Mouse (Mus musculus): ENCODE measurements around the gene Vstm4. TPM values are rescaled to one million over a fixed set of nuclear protein-coding genes. Genes with fewer than 3 reads are reported as not detected.

Vstm4 gene
- total and polyA plus RNA-seq, 2 experiments from 2014 or later, result 8.2 to 8.9 TPM

GRCm38 (mm10) chr14:32835181-32835580 is 21.4 kb upstream of the Vstm4 start:
- Histone ChIP-seq H3K4me3 (ENCODE audit: low read depth, low read length) (no peak overlapping the region), H3K9ac (no peak overlapping the region), H3K27me3 (ENCODE audit: insufficient read depth, low read length) (no peaks in the 10 kb centered on the region), H3K4me2 (ENCODE audit: low read depth) (no peak overlapping the region), H3K9me3 (ENCODE audit: low read length) (no peaks in the 10 kb centered on the region), H3K36me3 (ENCODE audit: insufficient read depth) (no peaks in the 10 kb centered on the region), H3K4me1 (ENCODE audit: insufficient read depth) (no peaks in the 10 kb centered on the region), H3K27ac (ENCODE audit: low read depth, low read length) (no peak overlapping the region)
- WGBS, result 89% methylated on average over 14 of the region's 14 CpGs
- no peak for TF ChIP-seq CTCF (IDR thresholded peaks at IDR 0.05; ENCODE audit: low read depth)
- ATAC-seq, result no peak
- DNase-seq, result no peak

- H3K9me3 ChIP-seq (ENCODE audit: low read length), result no peaks in the 10 kb centered on the region
- no peak for ATAC-seq
- DNase-seq, result no peak
- H3K36me3 ChIP-seq (ENCODE audit: insufficient read depth), result no peaks in the 10 kb centered on the region
- H3K9ac ChIP-seq, result no peak overlapping the region
- no peak overlapping the region for H3K27ac ChIP-seq (ENCODE audit: low read depth, low read length)
- WGBS, result 82% methylated on average over 14 of the region's 14 CpGs
- H3K27me3 ChIP-seq (ENCODE audit: insufficient read depth, low read length), result no peaks in the 10 kb centered on the region
- H3K4me1 ChIP-seq (ENCODE audit: insufficient read depth), result no peaks in the 10 kb centered on the region
- H3K4me3 ChIP-seq (ENCODE audit: low read depth, low read length), result no peak overlapping the region
- H3K4me2 ChIP-seq (ENCODE audit: low read depth), result no peak overlapping the region
- no peak for TF ChIP-seq CTCF (IDR thresholded peaks at IDR 0.05; ENCODE audit: low read depth)
These were observed 21.0 kb upstream of the Vstm4 start for GRCm38 (mm10) chr14:32835596-32835995.

- Histone ChIP-seq H3K27ac (ENCODE audit: low read depth, low read length) (no peak overlapping the region), H3K27me3 (ENCODE audit: insufficient read depth, low read length) (no peaks in the 10 kb centered on the region), H3K9ac (no peak overlapping the region), H3K36me3 (ENCODE audit: insufficient read depth) (no peaks in the 10 kb centered on the region), H3K4me3 (ENCODE audit: low read depth, low read length) (no peak overlapping the region), H3K4me2 (ENCODE audit: low read depth) (no peak overlapping the region), H3K9me3 (ENCODE audit: low read length) (no peaks in the 10 kb centered on the region), H3K4me1 (ENCODE audit: insufficient read depth) (no peaks in the 10 kb centered on the region)
- ATAC-seq (no peak), DNase-seq (no peak)
- no peak for TF ChIP-seq CTCF (IDR thresholded peaks at IDR 0.05; ENCODE audit: low read depth)
- WGBS, result 92% methylated on average over 11 of the region's 11 CpGs
These were observed 20.4 kb upstream of the Vstm4 start for GRCm38 (mm10) chr14:32836191-32836590.

- Histone ChIP-seq H3K4me3 (ENCODE audit: low read depth, low read length) (no peak overlapping the region), H3K9ac (no peak overlapping the region), H3K36me3 (ENCODE audit: insufficient read depth) (no peaks in the 10 kb centered on the region), H3K9me3 (ENCODE audit: low read length) (no peaks in the 10 kb centered on the region), H3K4me2 (ENCODE audit: low read depth) (no peak overlapping the region), H3K27me3 (ENCODE audit: insufficient read depth, low read length) (no peaks in the 10 kb centered on the region), H3K4me1 (ENCODE audit: insufficient read depth) (no peaks in the 10 kb centered on the region), H3K27ac (ENCODE audit: low read depth, low read length) (no peak overlapping the region)
- no peak for TF ChIP-seq CTCF (IDR thresholded peaks at IDR 0.05; ENCODE audit: low read depth)
- ATAC-seq, result no peak
- peak; percentile 16 for DNase-seq
These were observed 14.5 kb upstream of the Vstm4 start for GRCm38 (mm10) chr14:32842052-32842451.

GRCm38 (mm10) chr14:32854059-32854458 is 2.5 kb upstream of the Vstm4 start:
- no peak for TF ChIP-seq CTCF (IDR thresholded peaks at IDR 0.05; ENCODE audit: low read depth)
- 92% methylated on average over 4 of the region's 4 CpGs for WGBS
- Histone ChIP-seq H3K9ac (no peak overlapping the region), H3K9me3 (ENCODE audit: low read length) (no peaks in the 10 kb centered on the region), H3K36me3 (ENCODE audit: insufficient read depth) (no peaks in the 10 kb centered on the region), H3K4me1 (ENCODE audit: insufficient read depth) (no peaks in the 10 kb centered on the region), H3K27me3 (ENCODE audit: insufficient read depth, low read length) (no peaks in the 10 kb centered on the region), H3K4me3 (ENCODE audit: low read depth, low read length) (no peak overlapping the region), H3K27ac (ENCODE audit: low read depth, low read length) (no peak overlapping the region), H3K4me2 (ENCODE audit: low read depth) (no peak overlapping the region)
- ATAC-seq (no peak), DNase-seq (no peak)

GRCm38 (mm10) chr14:32856246-32856645 is 310 bp upstream of the Vstm4 start:
- WGBS, result 39% methylated on average over 5 of the region's 5 CpGs
- Histone ChIP-seq H3K9me3 (ENCODE audit: low read length) (no peaks in the 10 kb centered on the region), H3K9ac (peak overlapping the region; percentile 50; the same call in 1 of the 2 replicates), H3K36me3 (ENCODE audit: insufficient read depth) (no peaks in the 10 kb centered on the region), H3K4me3 (ENCODE audit: low read depth, low read length) (peak overlapping the region; percentile 41), H3K27ac (ENCODE audit: low read depth, low read length) (no peak overlapping the region), H3K4me1 (ENCODE audit: insufficient read depth) (no peaks in the 10 kb centered on the region), H3K4me2 (ENCODE audit: low read depth) (peak overlapping the region; percentile 88), H3K27me3 (ENCODE audit: insufficient read depth, low read length) (no peaks in the 10 kb centered on the region)
- ATAC-seq (no peak), DNase-seq (no peak)
- no peak for TF ChIP-seq CTCF (IDR thresholded peaks at IDR 0.05; ENCODE audit: low read depth)

- Histone ChIP-seq H3K9ac (no peak overlapping the region), H3K27ac (ENCODE audit: low read depth, low read length) (no peak overlapping the region), H3K4me3 (ENCODE audit: low read depth, low read length) (no peak overlapping the region), H3K4me1 (ENCODE audit: insufficient read depth) (no peaks in the 10 kb centered on the region), H3K9me3 (ENCODE audit: low read length) (no peaks in the 10 kb centered on the region), H3K36me3 (ENCODE audit: insufficient read depth) (no peaks in the 10 kb centered on the region), H3K27me3 (ENCODE audit: insufficient read depth, low read length) (no peaks in the 10 kb centered on the region), H3K4me2 (ENCODE audit: low read depth) (no peak overlapping the region)
- ATAC-seq (no peak), DNase-seq (no peak)
- 92% methylated on average over 10 of the region's 10 CpGs for WGBS
- TF ChIP-seq CTCF (IDR thresholded peaks at IDR 0.05; ENCODE audit: low read depth), result no peak
These were observed 1.8 kb downstream of the Vstm4 start for GRCm38 (mm10) chr14:32858361-32858760.
